Mouse (Mus musculus) T-helper 17 cell (primary cell): ENCODE measurements around the gene Ap2a2.

ENCODE experiments used
- in situ Hi-C, 2 experiments: fragments of 300-600 bp; cut with MboI, MseI; formaldehyde crosslinking; loops; 1 replicate in 1 of 2; 2 replicates in 1 of 2; pipeline ENCODE4 v1.15.1; 2025; ENCODE audit warnings: high pct_unique_total_duplicates in 2 of 2

Gene Ap2a2

DNA sequence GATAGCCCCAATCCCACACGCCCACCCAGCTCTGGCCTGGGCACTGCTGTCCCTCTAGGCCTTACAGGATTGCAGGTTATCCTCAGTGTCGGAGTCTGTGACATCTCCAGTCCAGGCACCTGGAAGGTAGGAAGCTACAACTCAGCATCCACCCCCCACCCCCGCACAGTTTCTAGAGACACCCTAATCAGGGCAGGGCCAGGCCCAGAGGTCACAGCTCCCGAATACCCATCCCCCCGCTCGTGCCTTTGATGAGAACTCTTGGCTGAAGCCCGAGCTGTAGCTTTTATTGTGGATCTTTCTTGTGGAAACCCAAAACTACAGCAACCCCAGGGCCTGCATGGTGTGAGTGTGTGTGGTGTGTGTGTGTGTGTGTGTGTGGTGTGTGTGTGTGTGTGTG, 90.2 kb downstream of the Ap2a2 start:
- in situ Hi-C loops = no loop called here

DNA sequence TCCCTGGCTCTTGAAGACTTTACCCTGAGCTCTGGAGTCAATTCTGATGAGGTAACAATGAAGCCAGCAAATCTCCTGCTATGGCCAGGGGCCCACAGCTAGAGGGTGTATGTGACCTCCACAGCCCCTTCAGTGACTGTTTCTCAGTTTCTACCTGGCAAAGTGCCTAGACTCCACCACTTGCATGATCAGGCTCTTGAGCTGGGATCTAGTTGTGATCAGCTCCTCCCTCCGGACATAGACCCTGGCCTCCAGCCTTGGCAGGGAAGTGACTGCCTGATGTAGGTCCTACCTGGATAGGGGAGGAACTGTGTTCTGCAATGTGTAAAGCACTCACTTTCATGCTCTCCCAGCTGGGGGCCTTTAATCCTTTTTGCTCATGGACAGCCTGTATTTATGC, 98.4 kb downstream of the Ap2a2 start:
- in situ Hi-C loops = no loop called here

GRCm38 (mm10) chr7:141661481-141661880, 99.5 kb downstream of the Ap2a2 start:
- in situ Hi-C loops = no loop called here

- in situ Hi-C loops = no loop called here
Measured at GRCm38 (mm10) chr7:141662223-141662622, 100.2 kb downstream of the Ap2a2 start.

DNA sequence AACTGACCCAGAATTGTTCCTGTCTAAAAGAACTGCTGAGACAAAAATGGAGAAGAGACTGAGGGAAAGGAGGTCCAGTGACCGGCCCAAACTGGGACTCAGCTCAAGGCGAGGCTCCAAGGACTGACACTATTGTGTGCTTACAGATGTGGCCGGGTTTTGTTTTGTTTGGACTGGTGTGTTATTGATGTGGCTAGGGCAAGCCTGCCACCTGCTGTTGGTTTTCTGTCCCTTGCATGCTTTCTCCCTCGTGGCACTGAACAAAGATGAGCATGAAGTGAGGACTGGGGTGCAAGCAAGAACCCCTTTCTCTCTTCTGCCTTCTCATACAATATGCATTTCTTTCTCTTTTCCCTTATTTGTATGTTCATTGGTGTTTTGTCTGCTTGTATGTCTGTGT, 104.2 kb downstream of the Ap2a2 start:
- in situ Hi-C loops = loop anchor here in 1 of 2 experiments (5.0 kb wide), 1 partner anchor 184 kb away; no protein-coding TSS in a partner anchor

DNA sequence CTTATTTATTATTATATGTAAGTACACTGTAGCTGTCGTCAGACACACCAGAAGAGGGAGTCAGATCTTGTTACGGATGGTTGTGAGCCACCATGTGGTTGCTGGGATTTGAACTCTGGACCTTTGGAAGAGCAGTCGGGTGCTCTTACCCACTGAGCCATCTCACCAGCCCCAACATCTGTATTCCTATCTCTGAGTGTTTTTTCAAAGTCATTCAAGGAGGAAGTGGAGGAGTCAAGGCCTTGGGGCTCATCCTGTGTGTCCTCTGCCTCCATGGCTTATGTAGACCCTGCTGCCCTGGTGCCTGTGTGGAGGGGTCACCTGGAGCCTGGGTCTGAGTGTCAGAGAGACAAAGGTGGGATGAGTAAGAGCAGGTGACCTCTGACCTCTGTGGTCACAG, 107.1 kb downstream of the Ap2a2 start:
- in situ Hi-C loops = loop anchor here in 1 of 2 experiments (5.0 kb wide), 1 partner anchor 187 kb away; no protein-coding TSS in a partner anchor

DNA sequence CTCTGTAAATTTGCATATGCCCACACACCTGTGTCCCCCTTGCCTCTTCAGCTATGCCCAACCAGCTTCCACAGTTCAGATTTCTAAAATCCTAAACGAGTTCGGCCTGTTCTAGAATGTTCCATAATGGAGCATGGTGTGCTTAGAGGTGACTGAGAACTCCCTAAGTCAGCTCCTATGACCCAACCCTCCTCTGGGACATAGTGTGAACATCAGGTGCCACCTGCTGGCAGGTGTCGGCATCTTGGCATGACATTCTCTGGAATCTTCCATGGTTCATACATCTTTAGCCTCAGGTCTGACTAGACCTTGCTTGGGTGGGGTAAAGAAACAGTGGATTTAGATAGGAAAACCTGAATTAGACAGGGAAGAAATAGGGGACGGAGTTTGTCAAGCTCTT, 109.0 kb downstream of the Ap2a2 start:
- in situ Hi-C loops = loop anchor here in 1 of 2 experiments (5.0 kb wide), 1 partner anchor 189 kb away; no protein-coding TSS in a partner anchor

- in situ Hi-C loops = loop anchor here in 1 of 2 experiments (5.0 kb wide), 1 partner anchor 189 kb away; no protein-coding TSS in a partner anchor
Measured at GRCm38 (mm10) chr7:141671626-141672291, 109.8 kb downstream of the Ap2a2 start.

GRCm38 (mm10) chr7:141678922-141679321, 116.9 kb downstream of the Ap2a2 start:
- in situ Hi-C loops = no loop called here
